Mouse (Mus musculus): ENCODE measurements around the gene Nudt7. TPM values are rescaled to one million over a fixed set of nuclear protein-coding genes. Genes with fewer than 3 reads are reported as not detected.
A peak's percentile ranks its signal among the peaks of the same experiment; 100 is the strongest.

The Nudt7 gene
- total and polyA plus RNA-seq, 2 experiments from 2014 or later, result 1.8 to 4.2 TPM

DNA sequence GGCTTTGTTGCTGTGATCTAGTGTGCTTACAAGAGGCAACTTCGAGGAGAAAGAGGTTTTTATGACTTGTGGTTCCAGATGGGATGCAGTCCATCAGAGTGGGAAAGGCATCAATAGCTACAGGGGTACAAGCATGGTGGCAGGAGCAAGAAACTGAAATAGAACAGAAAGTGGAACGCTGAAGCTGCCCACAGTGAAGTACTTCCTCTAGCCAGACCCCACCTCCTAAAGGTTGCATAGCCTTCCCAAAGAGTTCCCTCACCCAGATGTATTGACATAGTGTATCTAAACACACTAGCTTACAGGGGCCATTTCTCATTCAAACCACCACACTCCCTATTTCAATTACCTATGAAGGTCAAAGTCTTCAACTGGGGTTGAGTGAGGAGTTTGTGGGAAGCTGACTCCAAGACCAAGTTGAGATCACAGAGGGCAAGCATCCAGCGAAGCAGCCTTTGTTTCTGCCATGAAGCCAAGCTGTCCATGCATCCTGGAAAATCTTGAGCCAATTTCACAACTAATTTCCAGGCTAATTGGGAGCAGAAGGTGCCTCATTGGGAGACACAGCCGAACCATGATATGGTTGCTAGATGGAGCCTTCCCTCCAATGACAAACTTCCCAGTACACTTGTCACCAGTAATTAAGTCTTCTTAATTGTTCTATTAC lies 9.1 kb upstream of the Nudt7 start:
- H3K4me2 ChIP-seq (ENCODE audit: low read depth), result no peak overlapping the region
- H3K36me3 ChIP-seq (ENCODE audit: insufficient read depth), result no peaks in the 10 kb centered on the region
- 71% methylated on average over 4 of the region's 4 CpGs for WGBS
- no peak overlapping the region for H3K9ac ChIP-seq
- no peak for TF ChIP-seq CTCF (IDR thresholded peaks at IDR 0.05; ENCODE audit: low read depth)
- no peak for DNase-seq
- H3K27ac ChIP-seq (ENCODE audit: low read depth, low read length), result no peak overlapping the region
- H3K27me3 ChIP-seq (ENCODE audit: insufficient read depth, low read length), result no peaks in the 10 kb centered on the region
- H3K9me3 ChIP-seq (ENCODE audit: low read length), result no peaks in the 10 kb centered on the region
- H3K4me1 ChIP-seq (ENCODE audit: insufficient read depth), result no peaks in the 10 kb centered on the region
- no peak overlapping the region for H3K4me3 ChIP-seq (ENCODE audit: low read depth, low read length)
- ATAC-seq, result no peak

DNA sequence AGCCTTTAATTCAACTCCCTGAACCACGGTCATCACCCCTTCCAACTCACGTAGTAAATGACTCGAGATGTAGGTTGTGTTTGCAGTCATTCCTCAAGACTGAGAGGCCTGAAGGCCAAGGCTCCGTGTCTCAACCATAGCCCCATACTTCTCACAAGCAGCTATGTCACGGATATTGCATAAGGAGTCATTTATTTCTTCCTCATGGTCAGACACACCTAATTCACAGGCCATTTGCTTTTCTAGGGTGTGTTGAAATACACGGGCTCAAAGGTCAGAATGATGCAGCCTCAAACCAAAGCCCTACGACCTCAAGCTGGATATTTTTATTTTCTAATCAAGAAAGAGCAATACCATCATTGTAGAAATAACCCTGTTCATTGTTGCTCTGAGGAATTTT lies 2.5 kb upstream of the Nudt7 start:
- no peaks in the 10 kb centered on the region for H3K36me3 ChIP-seq (ENCODE audit: insufficient read depth)
- ATAC-seq (no peak), DNase-seq (no peak)
- no peak overlapping the region for H3K9ac ChIP-seq
- no peak overlapping the region for H3K27ac ChIP-seq (ENCODE audit: low read depth, low read length)
- 86% methylated on average over 7 of the region's 7 CpGs for WGBS
- H3K4me3 ChIP-seq (ENCODE audit: low read depth, low read length), result no peak overlapping the region
- TF ChIP-seq CTCF (IDR thresholded peaks at IDR 0.05; ENCODE audit: low read depth), result no peak
- no peaks in the 10 kb centered on the region for H3K4me1 ChIP-seq (ENCODE audit: insufficient read depth)
- no peaks in the 10 kb centered on the region for H3K9me3 ChIP-seq (ENCODE audit: low read length)
- no peak overlapping the region for H3K4me2 ChIP-seq (ENCODE audit: low read depth)
- no peaks in the 10 kb centered on the region for H3K27me3 ChIP-seq (ENCODE audit: insufficient read depth, low read length)

DNA sequence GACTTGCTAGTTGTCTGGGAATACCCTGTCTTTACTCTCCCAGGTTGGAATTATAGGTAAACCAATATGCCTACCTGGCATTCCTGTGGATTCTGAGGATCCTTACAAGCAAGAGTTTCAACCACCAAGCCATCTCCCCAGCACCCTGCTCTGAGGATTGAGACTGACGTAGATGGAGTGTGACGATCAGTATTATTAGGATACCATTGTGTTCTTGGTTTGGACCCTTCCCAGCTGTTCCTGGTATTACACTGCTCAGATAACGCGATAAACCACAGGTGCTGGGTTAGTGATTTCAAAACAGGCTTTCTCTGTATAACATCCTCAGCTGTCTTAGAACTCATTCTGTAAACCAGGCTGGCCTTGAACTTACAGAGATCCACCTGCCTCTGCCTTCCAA lies 1.9 kb upstream of the Nudt7 start:
- no peaks in the 10 kb centered on the region for H3K4me1 ChIP-seq (ENCODE audit: insufficient read depth)
- H3K4me2 ChIP-seq (ENCODE audit: low read depth), result no peak overlapping the region
- no peak overlapping the region for H3K9ac ChIP-seq
- DNase-seq, result no peak
- H3K9me3 ChIP-seq (ENCODE audit: low read length), result no peaks in the 10 kb centered on the region
- TF ChIP-seq CTCF (IDR thresholded peaks at IDR 0.05; ENCODE audit: low read depth), result no peak
- no peak for ATAC-seq
- H3K27me3 ChIP-seq (ENCODE audit: insufficient read depth, low read length), result no peaks in the 10 kb centered on the region
- WGBS, result 87% methylated on average over 4 of the region's 4 CpGs
- no peaks in the 10 kb centered on the region for H3K36me3 ChIP-seq (ENCODE audit: insufficient read depth)
- H3K4me3 ChIP-seq (ENCODE audit: low read depth, low read length), result no peak overlapping the region
- no peak overlapping the region for H3K27ac ChIP-seq (ENCODE audit: low read depth, low read length)

DNA sequence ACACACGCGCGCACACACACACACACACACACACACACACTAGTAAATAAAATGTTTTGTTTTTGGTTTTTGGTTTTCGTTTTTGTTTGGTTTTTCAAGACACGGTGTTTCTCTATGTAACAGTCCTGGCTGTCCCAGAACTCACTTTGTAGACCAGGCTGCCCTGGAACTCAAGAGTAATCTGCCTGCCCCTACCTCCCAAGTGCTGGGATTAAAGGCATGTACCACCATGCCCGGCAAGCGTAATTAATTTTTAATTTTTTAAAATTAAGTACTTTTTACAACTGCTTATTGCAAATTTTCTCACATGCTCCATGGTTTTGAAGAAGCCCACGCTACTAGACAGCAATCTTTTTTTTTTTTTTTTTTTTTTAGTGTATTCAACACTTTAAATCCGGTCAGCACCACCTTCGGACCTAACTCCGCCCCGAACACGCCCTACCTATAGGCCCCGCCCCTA lies 277 bp upstream of the Nudt7 start:
- peak overlapping the region; percentile 36 for H3K4me3 ChIP-seq (ENCODE audit: low read depth, low read length)
- H3K27ac ChIP-seq (ENCODE audit: low read depth, low read length), result no peak overlapping the region
- H3K27me3 ChIP-seq (ENCODE audit: insufficient read depth, low read length), result no peaks in the 10 kb centered on the region
- no peaks in the 10 kb centered on the region for H3K36me3 ChIP-seq (ENCODE audit: insufficient read depth)
- DNase-seq (no peak), ATAC-seq (no peak)
- 26% methylated on average over 14 of the region's 14 CpGs for WGBS
- TF ChIP-seq CTCF (IDR thresholded peaks at IDR 0.05; ENCODE audit: low read depth), result no peak
- no peaks in the 10 kb centered on the region for H3K9me3 ChIP-seq (ENCODE audit: low read length)
- H3K4me2 ChIP-seq (ENCODE audit: low read depth), result peak overlapping the region; percentile 65
- no peak overlapping the region for H3K9ac ChIP-seq
- H3K4me1 ChIP-seq (ENCODE audit: insufficient read depth), result no peaks in the 10 kb centered on the region

DNA sequence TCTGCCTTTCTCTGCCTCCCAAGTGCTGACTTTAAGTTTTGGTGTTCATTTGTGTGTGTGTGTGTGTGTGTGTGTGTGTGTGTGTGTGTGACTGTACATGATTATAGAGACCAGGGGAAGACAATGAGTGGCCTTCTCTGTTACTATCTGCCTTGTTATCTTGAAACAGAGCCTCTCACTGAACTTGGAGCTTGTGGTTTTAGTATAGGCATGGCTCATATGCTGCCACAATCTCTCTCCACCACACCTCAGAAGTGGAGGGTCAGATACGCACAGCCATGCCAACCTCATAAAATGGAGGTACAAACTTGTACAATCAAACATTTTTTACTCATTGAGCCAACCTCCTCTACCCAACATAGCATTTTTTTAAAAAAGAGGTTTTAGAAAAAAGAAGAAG lies 3.4 kb downstream of the Nudt7 start:
- WGBS, result 97% methylated on average over 1 of the region's 1 CpGs
- Histone ChIP-seq H3K4me2 (ENCODE audit: low read depth) (no peak overlapping the region), H3K27me3 (ENCODE audit: insufficient read depth, low read length) (no peaks in the 10 kb centered on the region), H3K9me3 (ENCODE audit: low read length) (no peaks in the 10 kb centered on the region), H3K27ac (ENCODE audit: low read depth, low read length) (no peak overlapping the region), H3K4me3 (ENCODE audit: low read depth, low read length) (no peak overlapping the region), H3K4me1 (ENCODE audit: insufficient read depth) (no peaks in the 10 kb centered on the region), H3K36me3 (ENCODE audit: insufficient read depth) (no peaks in the 10 kb centered on the region), H3K9ac (no peak overlapping the region)
- no peak for TF ChIP-seq CTCF (IDR thresholded peaks at IDR 0.05; ENCODE audit: low read depth)
- DNase-seq, result no peak
- no peak for ATAC-seq

DNA sequence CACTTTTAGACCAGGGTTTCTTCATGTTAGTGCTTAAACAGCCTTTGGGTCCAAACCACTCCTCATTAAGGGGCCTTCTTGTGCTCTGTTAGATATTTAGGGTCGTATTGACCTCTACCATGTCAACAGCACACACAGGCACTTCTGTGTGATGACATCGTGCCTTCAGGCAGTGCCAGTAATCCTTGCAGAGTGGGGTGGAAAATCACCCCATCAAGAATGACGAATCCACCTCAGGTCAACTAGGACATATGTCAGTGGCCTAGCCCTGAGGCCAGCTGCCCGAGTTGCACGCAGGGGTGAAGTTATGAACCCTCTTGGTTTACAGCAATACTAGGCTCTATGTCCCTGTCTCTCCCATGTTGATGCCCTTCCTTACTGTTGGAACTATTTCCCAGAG lies 3.8 kb downstream of the Nudt7 start:
- DNase-seq (no peak), ATAC-seq (no peak)
- Histone ChIP-seq H3K27me3 (ENCODE audit: insufficient read depth, low read length) (no peaks in the 10 kb centered on the region), H3K4me3 (ENCODE audit: low read depth, low read length) (no peak overlapping the region), H3K9me3 (ENCODE audit: low read length) (no peaks in the 10 kb centered on the region), H3K4me1 (ENCODE audit: insufficient read depth) (no peaks in the 10 kb centered on the region), H3K4me2 (ENCODE audit: low read depth) (no peak overlapping the region), H3K9ac (no peak overlapping the region), H3K27ac (ENCODE audit: low read depth, low read length) (no peak overlapping the region), H3K36me3 (ENCODE audit: insufficient read depth) (no peaks in the 10 kb centered on the region)
- TF ChIP-seq CTCF (IDR thresholded peaks at IDR 0.05; ENCODE audit: low read depth), result no peak
- WGBS, result 84% methylated on average over 5 of the region's 5 CpGs

DNA sequence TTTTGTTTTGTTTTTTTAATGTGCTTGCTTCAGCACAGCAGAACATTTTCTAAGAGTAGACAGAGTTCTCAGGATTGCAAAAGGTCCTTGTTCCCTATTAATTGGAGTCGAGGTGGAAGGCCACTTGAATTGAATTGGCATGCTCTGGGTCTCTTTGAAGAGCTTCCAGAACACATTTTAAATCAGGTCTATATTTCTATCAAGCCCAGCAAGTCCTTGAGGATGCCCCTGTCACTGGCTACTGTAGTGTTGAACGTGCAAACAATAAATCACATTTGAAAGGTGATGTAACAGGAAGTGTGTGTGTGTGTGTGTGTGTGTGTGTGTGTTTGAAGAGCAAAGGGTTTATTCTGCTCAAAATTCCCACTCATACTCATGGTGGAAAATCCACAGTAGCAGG lies 7.1 kb downstream of the Nudt7 start:
- TF ChIP-seq CTCF (IDR thresholded peaks at IDR 0.05; ENCODE audit: low read depth), result no peak
- Histone ChIP-seq H3K27me3 (ENCODE audit: insufficient read depth, low read length) (no peaks in the 10 kb centered on the region), H3K36me3 (ENCODE audit: insufficient read depth) (no peaks in the 10 kb centered on the region), H3K4me3 (ENCODE audit: low read depth, low read length) (no peak overlapping the region), H3K27ac (ENCODE audit: low read depth, low read length) (no peak overlapping the region), H3K9ac (no peak overlapping the region), H3K9me3 (ENCODE audit: low read length) (no peaks in the 10 kb centered on the region), H3K4me1 (ENCODE audit: insufficient read depth) (no peaks in the 10 kb centered on the region), H3K4me2 (ENCODE audit: low read depth) (no peak overlapping the region)
- DNase-seq (no peak), ATAC-seq (no peak)
- WGBS, result 56% methylated on average over 2 of the region's 2 CpGs
